Mouse (Mus musculus) gastrocnemius, adult 2 months (tissue): ENCODE results near the gene Rab8a. TPM values are rescaled to one million over a fixed set of nuclear protein-coding genes. Genes with fewer than 3 reads are reported as not detected.

Experiments
- DNase-seq: peaks from one replicate; pipeline ENCODE4 v3.0.0; 2022
- H3K27ac ChIP-seq: fragments of 200-600 bp; 2 replicates; pipeline ENCODE4 v1.8.1; 2022; ENCODE audit warnings: mild to moderate bottlenecking
- H3K4me3 ChIP-seq: fragments of 200-600 bp; 2 replicates; pipeline ENCODE4 v1.8.1; 2022; ENCODE audit warnings: mild to moderate bottlenecking, moderate library complexity
- CTCF ChIP-seq: fragments of 200-600 bp; IDR thresholded peaks from 2 replicates; pipeline ENCODE4 v1.8.1; 2022; ENCODE audit warnings: antibody characterized with exemption, mild to moderate bottlenecking, moderate library complexity
- intact Hi-C: fragments of 180-260 bp; cut with DNase I; formaldehyde crosslinking; loops from one replicate; pipeline ENCODE4 v1.15.1; 2025
- total RNA-seq, 2 experiments: library from RNA; stranded (reverse); gene quantifications; 2 replicates each; pipeline ENCODE4 v1.2.3; 2021

The Rab8a gene
- total RNA-seq, 2 experiments from 2014 or later = 10.4 to 11.4 TPM

GRCm38 (mm10) chr8:72219541-72220363, 58.8 kb downstream of the Rab8a start, which contains the start of gene Fam32a:
Gene Fam32a, plus strand, starts transcription at chr8:72219730.
- intact Hi-C loops = loop anchor here (5.0 kb wide), 1 partner anchor 42 kb away; no protein-coding TSS in a partner anchor
- no peak for TF ChIP-seq CTCF
- Histone ChIP-seq H3K27ac (peak within 1 kb of the TSS; percentile 93), H3K4me3 (peak within 1 kb of the TSS; percentile 87)
- peak; percentile 92 for DNase-seq

- H3K27ac ChIP-seq = no peak overlapping the region
- intact Hi-C loops = loop anchor here (5.0 kb wide), 1 partner anchor 43 kb away; no protein-coding TSS in a partner anchor
- DNase-seq = no peak
- H3K4me3 ChIP-seq = peak overlapping the region; percentile 87
- TF ChIP-seq CTCF = peak; percentile 28; the same call in 1 of the 2 replicates
Observed at GRCm38 (mm10) chr8:72220758-72221157, 59.8 kb downstream of the Rab8a start.

- no peak for TF ChIP-seq CTCF
- intact Hi-C loops = loop anchor here (5.0 kb wide), 1 partner anchor 45 kb away; no protein-coding TSS in a partner anchor
- Histone ChIP-seq H3K4me3 (no peak overlapping the region), H3K27ac (no peak overlapping the region)
- DNase-seq = no peak
Observed at GRCm38 (mm10) chr8:72222656-72223055, 61.7 kb downstream of the Rab8a start.

Other genes with a start within 250 kb of the Rab8a start
- 1 to 10 TPM; 2.7 to 5.4 TPM for gene Zfp961, start 210.2 kb upstream of the Rab8a start, total RNA-seq
- gene Cyp4f18, start 151.6 kb upstream of the Rab8a start, total RNA-seq = under 1 TPM; 0.31 to 0.47 TPM
- not detected for gene Olfr372, start 120.0 kb upstream of the Rab8a start, total RNA-seq
- not detected for gene Olfr373, start 78.0 kb upstream of the Rab8a start, total RNA-seq
- not detected for gene Olfr374, start 54.2 kb upstream of the Rab8a start, total RNA-seq
- 10 to 100 TPM; 22.2 to 44.0 TPM for gene Tpm4, start 26.2 kb upstream of the Rab8a start, total RNA-seq
- not detected for gene Hsh2d, start 28.4 kb downstream of the Rab8a start, total RNA-seq
- gene Cib3, start 51.6 kb downstream of the Rab8a start, total RNA-seq = not detected
- gene Gm11034, start 52.4 kb downstream of the Rab8a start, total RNA-seq = not detected
- gene Fam32a, start 58.5 kb downstream of the Rab8a start, total RNA-seq = 1 to 10 TPM; 7.8 to 9.5 TPM
- gene Ap1m1, start 78.8 kb downstream of the Rab8a start, total RNA-seq = 10 to 100 TPM; 25.8 to 26.0 TPM
- gene Gm10282, start 144.1 kb downstream of the Rab8a start, total RNA-seq = 1 to 10 TPM; 2.8 to 4.8 TPM
- 10 to 100 TPM in 1 of 2 experiments, 1 to 10 TPM in 1; 9.1 to 38.9 TPM for gene Klf2, start 157.8 kb downstream of the Rab8a start, total RNA-seq